Mouse (Mus musculus): ENCODE measurements at regions not wholly inside any gene's neighbourhood (a gene's known extent, or its start where the extent isn't known, plus 50 kb on each side); places are given as distances from the start of the nearest gene placed in this dataset.

- no peaks in the 10 kb centered on the region for H3K36me3 ChIP-seq (ENCODE audit: control insufficient read depth, insufficient read depth)
- H3K4me1 ChIP-seq (replicated peaks; ENCODE audit: control insufficient read depth, insufficient read depth, low read length) = no peaks in the 10 kb centered on the region
- H3K27ac ChIP-seq (ENCODE audit: low read depth, low read length) = no peak overlapping the region
- no peaks in the 10 kb centered on the region; the same call in 1 of the 2 replicates for H3K27me3 ChIP-seq (replicated peaks; ENCODE audit: control insufficient read depth, insufficient read depth, low read length)
- no peak overlapping the region for H3K9ac ChIP-seq (ENCODE audit: low read depth, low read length)
- ATAC-seq = no peak
- no peak overlapping the region for H3K4me3 ChIP-seq (ENCODE audit: low read depth, low read length)
- TF ChIP-seq CTCF (IDR thresholded peaks at IDR 0.05; ENCODE audit: low read depth) = no peak
- no peak overlapping the region for H3K4me2 ChIP-seq (replicated peaks; ENCODE audit: low read depth)
- H3K9me3 ChIP-seq (ENCODE audit: control insufficient read depth) = no peaks in the 10 kb centered on the region
- WGBS = 76% methylated on average over 2 of the region's 2 CpGs
Measured at GRCm38 (mm10) chrX:135080380-135081158, 71.6 kb upstream of the Zmat1 start.

- no peak for ATAC-seq
- Histone ChIP-seq H3K36me3 (ENCODE audit: control insufficient read depth, insufficient read depth) (no peaks in the 10 kb centered on the region), H3K27ac (ENCODE audit: low read depth, low read length) (no peak overlapping the region), H3K4me3 (ENCODE audit: low read depth, low read length) (no peak overlapping the region), H3K4me1 (replicated peaks; ENCODE audit: control insufficient read depth, insufficient read depth, low read length) (no peaks in the 10 kb centered on the region), H3K27me3 (replicated peaks; ENCODE audit: control insufficient read depth, insufficient read depth, low read length) (no peaks in the 10 kb centered on the region; the same call in 1 of the 2 replicates), H3K9ac (ENCODE audit: low read depth, low read length) (no peak overlapping the region), H3K9me3 (ENCODE audit: control insufficient read depth) (no peaks in the 10 kb centered on the region), H3K4me2 (replicated peaks; ENCODE audit: low read depth) (no peak overlapping the region)
- 82% methylated on average over 2 of the region's 2 CpGs for WGBS
- TF ChIP-seq CTCF (IDR thresholded peaks at IDR 0.05; ENCODE audit: low read depth) = no peak
Measured at GRCm38 (mm10) chrX:135079388-135079787, 70.4 kb upstream of the Zmat1 start.

GRCm38 (mm10) chrX:135075903-135076302 is 66.9 kb upstream of the Zmat1 start:
- H3K4me2 ChIP-seq (replicated peaks; ENCODE audit: low read depth) = no peak overlapping the region
- no peak for ATAC-seq
- H3K9me3 ChIP-seq (ENCODE audit: control insufficient read depth) = no peaks in the 10 kb centered on the region
- H3K9ac ChIP-seq (ENCODE audit: low read depth, low read length) = no peak overlapping the region
- WGBS = 71% methylated on average over 2 of the region's 2 CpGs
- H3K36me3 ChIP-seq (ENCODE audit: control insufficient read depth, insufficient read depth) = no peaks in the 10 kb centered on the region
- no peak overlapping the region for H3K27ac ChIP-seq (ENCODE audit: low read depth, low read length)
- H3K27me3 ChIP-seq (replicated peaks; ENCODE audit: control insufficient read depth, insufficient read depth, low read length) = no peaks in the 10 kb centered on the region
- H3K4me3 ChIP-seq (ENCODE audit: low read depth, low read length) = no peak overlapping the region
- H3K4me1 ChIP-seq (replicated peaks; ENCODE audit: control insufficient read depth, insufficient read depth, low read length) = no peaks in the 10 kb centered on the region
- TF ChIP-seq CTCF (IDR thresholded peaks at IDR 0.05; ENCODE audit: low read depth) = no peak

GRCm38 (mm10) chrX:135069448-135069847 is 60.4 kb upstream of the Zmat1 start:
- Histone ChIP-seq H3K9me3 (ENCODE audit: control insufficient read depth) (no peaks in the 10 kb centered on the region), H3K4me3 (ENCODE audit: low read depth, low read length) (no peak overlapping the region), H3K4me2 (replicated peaks; ENCODE audit: low read depth) (no peak overlapping the region), H3K4me1 (replicated peaks; ENCODE audit: control insufficient read depth, insufficient read depth, low read length) (no peaks in the 10 kb centered on the region), H3K27me3 (replicated peaks; ENCODE audit: control insufficient read depth, insufficient read depth, low read length) (no peaks in the 10 kb centered on the region), H3K27ac (ENCODE audit: low read depth, low read length) (no peak overlapping the region), H3K36me3 (ENCODE audit: control insufficient read depth, insufficient read depth) (no peaks in the 10 kb centered on the region), H3K9ac (ENCODE audit: low read depth, low read length) (no peak overlapping the region)
- TF ChIP-seq CTCF (IDR thresholded peaks at IDR 0.05; ENCODE audit: low read depth) = no peak
- 36% methylated on average over 1 of the region's 1 CpGs for WGBS
- no peak for ATAC-seq

GRCm38 (mm10) chrX:135060184-135060583 is 51.2 kb upstream of the Zmat1 start:
- no peak for ATAC-seq
- H3K4me2 ChIP-seq (replicated peaks; ENCODE audit: low read depth) = no peak overlapping the region
- no peak for TF ChIP-seq CTCF (IDR thresholded peaks at IDR 0.05; ENCODE audit: low read depth)

GRCm38 (mm10) chrX:135058949-135059348 is 49.9 kb upstream of the Zmat1 start:
- H3K36me3 ChIP-seq (ENCODE audit: control insufficient read depth, insufficient read depth) = no peaks in the 10 kb centered on the region

More at GRCm38 (mm10) chrX:135060184-135060583, 51.2 kb upstream of the Zmat1 start:
- Histone ChIP-seq H3K27me3 (replicated peaks; ENCODE audit: control insufficient read depth, insufficient read depth, low read length) (no peaks in the 10 kb centered on the region), H3K36me3 (ENCODE audit: control insufficient read depth, insufficient read depth) (no peaks in the 10 kb centered on the region), H3K4me3 (ENCODE audit: low read depth, low read length) (no peak overlapping the region), H3K9me3 (ENCODE audit: control insufficient read depth) (no peaks in the 10 kb centered on the region), H3K4me1 (replicated peaks; ENCODE audit: control insufficient read depth, insufficient read depth, low read length) (no peaks in the 10 kb centered on the region), H3K27ac (ENCODE audit: low read depth, low read length) (no peak overlapping the region), H3K9ac (ENCODE audit: low read depth, low read length) (no peak overlapping the region)
- 87% methylated on average over 3 of the region's 3 CpGs for WGBS

More at GRCm38 (mm10) chrX:135058949-135059348, 49.9 kb upstream of the Zmat1 start:
- ATAC-seq = no peak
- 0 out of 2 replicates have a peak, but pooled peaks cover 2% of the 10 kb centered on the region for H3K27me3 ChIP-seq (replicated peaks; ENCODE audit: control insufficient read depth, insufficient read depth, low read length)
- no peak overlapping the region for H3K4me2 ChIP-seq (replicated peaks; ENCODE audit: low read depth)
- no peak for TF ChIP-seq CTCF (IDR thresholded peaks at IDR 0.05; ENCODE audit: low read depth)
- no peak overlapping the region for H3K9ac ChIP-seq (ENCODE audit: low read depth, low read length)
- H3K4me3 ChIP-seq (ENCODE audit: low read depth, low read length) = no peak overlapping the region
- WGBS = 52% methylated on average over 3 of the region's 3 CpGs
- no peaks in the 10 kb centered on the region for H3K9me3 ChIP-seq (ENCODE audit: control insufficient read depth)
- H3K4me1 ChIP-seq (replicated peaks; ENCODE audit: control insufficient read depth, insufficient read depth, low read length) = no peaks in the 10 kb centered on the region
- H3K27ac ChIP-seq (ENCODE audit: low read depth, low read length) = no peak overlapping the region
